Mouse (Mus musculus): ENCODE results near the gene Hoxc10. TPM values are rescaled to one million over a fixed set of nuclear protein-coding genes. Genes with fewer than 3 reads are reported as not detected.

The Hoxc10 gene
- polyA plus RNA-seq, 1 experiment from 2014 or later: not detected

DNA sequence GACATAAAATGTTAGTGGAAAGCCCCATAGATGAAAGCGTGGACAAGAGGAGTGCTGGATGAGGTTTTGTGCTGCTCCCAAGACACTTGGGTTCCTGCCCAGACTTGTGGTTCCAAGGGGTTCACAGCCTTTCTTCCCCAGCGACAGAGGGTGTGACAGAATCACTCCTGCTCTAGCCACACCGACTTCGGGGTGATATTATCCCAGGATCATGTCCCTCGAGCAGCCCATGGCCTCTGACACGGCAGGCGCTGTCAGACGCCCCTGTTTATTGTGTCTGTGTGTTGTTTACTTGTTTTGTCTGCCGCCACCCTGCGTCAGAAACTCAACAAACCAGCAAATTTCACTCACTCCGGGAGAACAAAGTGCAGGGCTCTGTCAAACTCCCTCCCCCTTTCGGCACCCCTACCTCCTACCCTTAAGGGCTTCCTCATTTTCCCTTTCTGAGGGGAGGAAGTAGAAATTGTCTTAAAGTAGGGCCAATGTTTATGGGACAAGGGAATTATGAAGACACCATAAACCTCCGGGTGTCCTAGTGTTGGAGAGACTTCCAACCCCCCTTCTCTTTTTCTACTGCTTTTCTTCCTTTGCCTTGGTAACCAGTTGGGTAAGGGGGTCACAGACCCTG is 36.3 kb downstream of the Hoxc10 start:
- no peak for ATAC-seq
- Histone ChIP-seq H3K4me3 (replicated peaks; ENCODE audit: low read length) (no peak overlapping the region), H3K36me3 (ENCODE audit: control insufficient read depth, insufficient read depth) (no peaks in the 10 kb centered on the region)

DNA sequence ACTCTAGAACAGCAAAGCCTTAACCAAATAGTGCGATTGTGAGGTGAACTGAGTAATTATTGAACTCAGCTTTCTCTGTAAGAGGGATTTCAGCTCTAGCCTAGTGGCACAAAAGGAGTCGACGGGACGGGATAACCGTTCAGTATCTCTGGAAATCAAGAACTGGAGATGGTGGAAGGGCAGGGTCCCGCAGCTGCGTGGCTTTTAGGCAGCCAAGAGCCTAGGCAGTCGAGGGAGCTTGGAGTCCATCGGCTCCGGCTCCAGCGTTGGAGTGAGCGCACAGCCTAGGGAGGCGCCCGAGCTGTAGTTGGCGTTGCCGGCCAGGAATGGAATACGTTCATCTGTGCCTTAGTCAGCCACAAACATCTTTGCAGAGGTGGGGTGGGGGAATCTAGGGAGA is 38.7 kb downstream of the Hoxc10 start:
- WGBS: under 1% methylated on average over 17 of the region's 17 CpGs
- Histone ChIP-seq H3K4me1 (replicated peaks; ENCODE audit: control insufficient read depth, insufficient read depth, low read length) (no peaks in the 10 kb centered on the region), H3K9me3 (ENCODE audit: control insufficient read depth, low read length) (no peaks in the 10 kb centered on the region), H3K36me3 (ENCODE audit: control insufficient read depth, insufficient read depth) (no peaks in the 10 kb centered on the region), H3K27ac (ENCODE audit: low read length) (no peak overlapping the region), H3K27me3 (replicated peaks; ENCODE audit: control insufficient read depth, insufficient read depth, low read length) (peaks cover 98% of the 10 kb centered on the region), H3K4me3 (replicated peaks; ENCODE audit: low read length) (no peak overlapping the region), H3K4me2 (ENCODE audit: low read length) (no peak overlapping the region), H3K9ac (replicated peaks; ENCODE audit: low read depth, low read length) (no peak overlapping the region)
- ATAC-seq: no peak

More for the DNA sequence above, 36.3 kb downstream of the Hoxc10 start:
- no peak overlapping the region for H3K27ac ChIP-seq (ENCODE audit: low read length)
- peaks cover 10% of the 10 kb centered on the region for H3K4me1 ChIP-seq (replicated peaks; ENCODE audit: control insufficient read depth, insufficient read depth, low read length)
- H3K27me3 ChIP-seq (replicated peaks; ENCODE audit: control insufficient read depth, insufficient read depth, low read length): peaks cover 98% of the 10 kb centered on the region
- 2% methylated on average over 13 of the region's 13 CpGs for WGBS
- no peak overlapping the region for H3K9ac ChIP-seq (replicated peaks; ENCODE audit: low read depth, low read length)
- no peak overlapping the region for H3K4me2 ChIP-seq (ENCODE audit: low read length)
- H3K9me3 ChIP-seq (ENCODE audit: control insufficient read depth, low read length): no peaks in the 10 kb centered on the region

DNA sequence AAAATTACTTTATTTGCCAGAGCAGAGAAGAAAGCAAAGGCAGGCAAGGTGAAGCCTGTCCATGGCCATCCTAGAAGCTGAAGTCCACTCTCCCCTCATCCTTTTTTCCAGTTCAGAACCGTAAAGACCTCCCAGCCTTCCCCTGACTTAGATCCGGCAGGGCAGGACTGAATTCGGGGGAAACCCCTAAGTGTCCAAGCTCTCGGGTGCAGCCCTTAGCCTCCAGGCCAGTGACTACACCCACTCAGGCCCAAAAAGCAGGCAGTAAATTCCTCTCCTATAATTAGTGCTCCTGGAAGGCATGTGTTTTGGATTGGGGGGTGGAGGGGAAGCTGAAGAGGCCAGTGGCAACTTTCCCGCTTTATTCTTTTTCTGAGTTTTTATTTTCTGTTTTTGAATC is 39.2 kb downstream of the Hoxc10 start:
- H3K9me3 ChIP-seq (ENCODE audit: control insufficient read depth, low read length): no peaks in the 10 kb centered on the region
- WGBS: 2% methylated on average over 5 of the region's 5 CpGs
- H3K4me3 ChIP-seq (replicated peaks; ENCODE audit: low read length): no peak overlapping the region
- H3K4me1 ChIP-seq (replicated peaks; ENCODE audit: control insufficient read depth, insufficient read depth, low read length): no peaks in the 10 kb centered on the region
- no peak overlapping the region for H3K9ac ChIP-seq (replicated peaks; ENCODE audit: low read depth, low read length)
- H3K36me3 ChIP-seq (ENCODE audit: control insufficient read depth, insufficient read depth): no peaks in the 10 kb centered on the region
- peaks cover 98% of the 10 kb centered on the region for H3K27me3 ChIP-seq (replicated peaks; ENCODE audit: control insufficient read depth, insufficient read depth, low read length)
- no peak overlapping the region for H3K4me2 ChIP-seq (ENCODE audit: low read length)
- no peak overlapping the region for H3K27ac ChIP-seq (ENCODE audit: low read length)
- no peak for ATAC-seq

DNA sequence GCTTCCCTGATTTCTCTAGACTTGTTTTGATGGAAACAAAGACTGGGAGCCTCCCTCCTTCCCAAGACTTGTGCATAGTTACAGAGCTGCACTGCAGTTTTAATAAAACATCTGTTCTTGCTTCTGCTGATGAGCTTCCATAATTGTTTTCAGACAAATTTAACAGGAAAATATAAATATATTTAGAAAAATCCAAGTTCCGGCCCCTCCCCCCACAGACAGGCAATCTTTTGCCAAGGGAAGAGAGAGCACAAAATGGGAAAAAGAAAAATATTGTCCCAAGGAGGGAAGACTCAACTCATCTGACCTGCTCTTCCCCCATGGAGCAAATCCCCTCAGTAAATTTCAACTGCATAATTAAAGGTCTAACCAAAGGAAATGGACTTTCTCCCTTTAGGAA is 39.7 kb downstream of the Hoxc10 start:
- H3K4me3 ChIP-seq (replicated peaks; ENCODE audit: low read length): no peak overlapping the region
- H3K27me3 ChIP-seq (replicated peaks; ENCODE audit: control insufficient read depth, insufficient read depth, low read length): peaks cover 98% of the 10 kb centered on the region
- H3K4me2 ChIP-seq (ENCODE audit: low read length): no peak overlapping the region
- H3K4me1 ChIP-seq (replicated peaks; ENCODE audit: control insufficient read depth, insufficient read depth, low read length): no peaks in the 10 kb centered on the region
- ATAC-seq: no peak
- H3K27ac ChIP-seq (ENCODE audit: low read length): no peak overlapping the region
- H3K9me3 ChIP-seq (ENCODE audit: control insufficient read depth, low read length): no peaks in the 10 kb centered on the region
- H3K9ac ChIP-seq (replicated peaks; ENCODE audit: low read depth, low read length): no peak overlapping the region
- WGBS: 10% methylated on average over 1 of the region's 1 CpGs
- H3K36me3 ChIP-seq (ENCODE audit: control insufficient read depth, insufficient read depth): no peaks in the 10 kb centered on the region

DNA sequence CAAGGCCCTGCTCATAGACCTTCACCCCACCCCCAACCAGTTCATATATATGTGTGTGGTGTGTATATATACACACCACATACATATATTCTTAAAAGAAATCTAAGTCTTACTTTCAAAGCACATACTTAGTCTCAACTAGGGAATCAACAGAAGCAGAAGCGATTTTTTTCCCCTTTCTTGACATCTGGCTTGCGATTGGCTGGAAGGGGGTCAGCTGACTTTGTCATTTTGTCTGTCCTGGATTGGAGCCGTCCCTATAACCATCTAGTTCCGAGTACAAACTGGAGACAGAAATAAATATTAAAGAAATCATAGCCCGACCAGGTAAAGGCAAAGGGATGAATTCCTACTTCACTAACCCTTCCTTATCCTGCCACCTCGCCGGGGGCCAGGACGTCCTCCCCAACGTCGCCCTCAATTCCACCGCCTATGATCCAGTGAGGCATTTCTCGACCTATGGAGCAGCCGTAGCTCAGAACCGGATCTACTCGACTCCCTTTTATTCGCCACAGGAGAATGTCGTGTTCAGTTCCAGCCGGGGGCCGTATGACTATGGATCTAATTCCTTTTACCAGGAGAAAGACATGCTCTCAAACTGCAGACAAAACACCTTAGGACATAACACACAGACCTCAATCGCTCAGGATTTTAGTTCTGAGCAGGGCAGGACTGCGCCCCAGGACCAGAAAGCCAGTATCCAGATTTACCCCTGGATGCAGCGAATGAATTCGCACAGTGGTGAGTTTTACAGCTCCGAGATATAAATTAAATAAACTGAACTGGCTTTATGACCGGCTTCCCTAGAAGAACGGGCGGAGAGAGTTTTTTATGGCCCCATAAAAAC is 42.9 kb downstream of the Hoxc10 start:
- no peak overlapping the region for H3K4me3 ChIP-seq (replicated peaks; ENCODE audit: low read length)
- H3K9ac ChIP-seq (replicated peaks; ENCODE audit: low read depth, low read length): no peak overlapping the region
- no peak for ATAC-seq
- H3K36me3 ChIP-seq (ENCODE audit: control insufficient read depth, insufficient read depth): no peaks in the 10 kb centered on the region
- H3K27ac ChIP-seq (ENCODE audit: low read length): no peak overlapping the region
- H3K4me1 ChIP-seq (replicated peaks; ENCODE audit: control insufficient read depth, insufficient read depth, low read length): peaks cover 6% of the 10 kb centered on the region
- H3K9me3 ChIP-seq (ENCODE audit: control insufficient read depth, low read length): no peaks in the 10 kb centered on the region
- WGBS: under 1% methylated on average over 27 of the region's 27 CpGs
- H3K4me2 ChIP-seq (ENCODE audit: low read length): no peak overlapping the region
- H3K27me3 ChIP-seq (replicated peaks; ENCODE audit: control insufficient read depth, insufficient read depth, low read length): peaks cover 95% of the 10 kb centered on the region

DNA sequence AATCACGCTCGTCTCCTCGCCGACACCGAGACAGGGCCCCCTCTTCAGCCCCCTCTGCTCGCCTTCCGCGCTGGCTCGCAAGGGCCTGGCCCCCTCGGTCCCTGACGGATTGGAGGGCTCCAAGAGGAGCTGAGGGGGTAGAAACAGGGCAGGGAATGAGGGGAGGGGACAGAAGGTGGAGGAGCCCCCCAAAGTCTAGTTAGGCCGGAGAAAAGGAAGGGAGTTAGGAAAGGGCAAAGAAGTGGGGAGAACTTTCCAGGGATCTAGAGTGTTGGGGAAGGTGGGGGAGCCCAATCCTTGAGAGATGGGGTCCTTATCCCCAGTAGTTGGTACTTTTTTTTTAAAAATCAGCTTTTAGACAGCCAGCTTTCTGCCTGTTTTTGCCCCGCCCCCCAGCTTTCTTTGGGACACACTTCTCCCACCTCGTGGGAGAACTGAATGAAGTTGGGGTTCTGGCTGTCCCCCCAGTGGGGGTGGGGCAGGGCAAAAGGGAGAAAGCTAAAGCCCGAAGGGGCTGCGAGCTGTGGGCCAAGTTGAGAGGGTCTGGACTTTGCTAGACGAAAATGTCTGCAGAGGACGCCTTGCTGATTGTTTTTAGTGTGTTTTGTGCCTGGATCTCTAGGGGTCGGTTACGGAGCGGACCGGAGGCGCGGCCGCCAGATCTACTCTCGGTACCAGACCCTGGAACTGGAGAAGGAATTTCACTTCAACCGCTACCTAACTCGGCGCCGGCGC is 43.7 kb downstream of the Hoxc10 start:
- WGBS: under 1% methylated on average over 31 of the region's 31 CpGs
- Histone ChIP-seq H3K4me2 (ENCODE audit: low read length) (no peak overlapping the region), H3K27me3 (replicated peaks; ENCODE audit: control insufficient read depth, insufficient read depth, low read length) (peaks cover 94% of the 10 kb centered on the region), H3K27ac (ENCODE audit: low read length) (no peak overlapping the region), H3K4me3 (replicated peaks; ENCODE audit: low read length) (no peak overlapping the region), H3K36me3 (ENCODE audit: control insufficient read depth, insufficient read depth) (no peaks in the 10 kb centered on the region), H3K9ac (replicated peaks; ENCODE audit: low read depth, low read length) (no peak overlapping the region), H3K4me1 (replicated peaks; ENCODE audit: control insufficient read depth, insufficient read depth, low read length) (peaks cover 6% of the 10 kb centered on the region), H3K9me3 (ENCODE audit: control insufficient read depth, low read length) (no peaks in the 10 kb centered on the region)
- ATAC-seq: no peak

DNA sequence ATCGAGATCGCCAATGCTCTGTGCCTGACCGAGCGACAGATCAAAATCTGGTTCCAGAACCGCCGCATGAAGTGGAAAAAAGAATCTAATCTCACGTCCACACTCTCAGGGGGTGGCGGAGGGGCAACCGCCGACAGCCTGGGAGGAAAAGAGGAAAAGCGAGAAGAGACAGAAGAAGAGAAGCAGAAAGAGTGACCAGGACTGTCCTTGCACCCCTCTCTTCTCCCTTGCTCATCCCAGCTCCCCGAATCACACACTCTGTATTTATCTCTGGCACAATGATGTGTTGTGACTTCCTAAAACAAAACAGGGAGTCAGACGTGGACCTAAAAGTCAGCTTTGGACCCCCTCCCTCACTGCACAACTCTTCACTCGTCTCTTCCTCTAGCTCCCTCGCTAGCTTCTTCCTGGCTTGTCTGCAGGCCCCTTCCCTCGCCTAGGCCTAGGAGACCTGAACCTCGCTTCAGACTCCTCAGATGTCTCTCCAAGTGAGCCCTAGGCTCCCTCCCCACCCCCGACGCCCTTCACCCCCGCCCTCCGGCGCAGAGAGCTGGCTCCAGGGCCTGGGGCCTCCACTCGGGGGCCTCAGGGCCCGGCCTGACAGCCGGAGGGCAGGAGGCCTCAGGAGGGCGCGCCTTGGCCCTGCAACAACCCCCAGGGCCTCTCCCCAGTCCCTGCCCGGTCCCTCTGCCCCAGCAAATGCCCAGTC is 44.4 kb downstream of the Hoxc10 start:
- H3K4me3 ChIP-seq (replicated peaks; ENCODE audit: low read length): no peak overlapping the region
- 1% methylated on average over 28 of the region's 28 CpGs for WGBS
- no peak overlapping the region for H3K4me2 ChIP-seq (ENCODE audit: low read length)
- no peaks in the 10 kb centered on the region for H3K9me3 ChIP-seq (ENCODE audit: control insufficient read depth, low read length)
- peaks cover 6% of the 10 kb centered on the region for H3K4me1 ChIP-seq (replicated peaks; ENCODE audit: control insufficient read depth, insufficient read depth, low read length)
- no peak overlapping the region for H3K9ac ChIP-seq (replicated peaks; ENCODE audit: low read depth, low read length)
- ATAC-seq: no peak
- peaks cover 93% of the 10 kb centered on the region for H3K27me3 ChIP-seq (replicated peaks; ENCODE audit: control insufficient read depth, insufficient read depth, low read length)
- H3K36me3 ChIP-seq (ENCODE audit: control insufficient read depth, insufficient read depth): no peaks in the 10 kb centered on the region
- H3K27ac ChIP-seq (ENCODE audit: low read length): no peak overlapping the region

DNA sequence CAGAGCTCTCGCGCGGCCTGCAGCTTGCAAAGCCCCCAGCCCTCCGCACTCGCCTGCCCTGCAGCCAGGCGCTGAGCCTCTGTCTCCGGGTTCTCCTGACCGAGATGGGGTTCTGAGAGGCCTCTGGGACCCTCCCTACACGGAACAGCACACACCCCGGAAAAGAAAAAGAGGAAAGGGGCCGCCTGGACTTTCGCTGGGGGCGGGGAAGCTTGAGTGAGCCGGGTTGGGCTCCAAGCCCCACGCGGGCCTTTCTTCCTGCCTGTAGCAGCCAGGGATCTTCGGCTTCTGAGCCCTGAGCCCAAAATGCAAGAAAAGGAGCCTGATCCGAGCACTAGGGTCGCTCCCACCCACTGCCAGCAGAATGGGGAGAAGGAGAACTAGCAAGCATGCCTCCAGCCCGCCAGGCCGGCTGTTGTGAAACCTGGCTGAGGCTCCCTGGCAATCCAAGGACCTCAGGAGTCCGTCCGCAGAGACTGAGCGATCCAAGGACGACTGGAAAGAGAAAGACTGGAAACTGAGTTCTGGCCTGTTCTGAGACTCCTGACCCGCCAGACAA is 45.4 kb downstream of the Hoxc10 start:
- whole genome bisulfite sequencing: 1% methylated on average over 26 of the region's 26 CpGs
- Histone ChIP-seq H3K27me3 (replicated peaks; ENCODE audit: control insufficient read depth, insufficient read depth, low read length) (peaks cover 93% of the 10 kb centered on the region), H3K4me3 (replicated peaks; ENCODE audit: low read length) (no peak overlapping the region), H3K36me3 (ENCODE audit: control insufficient read depth, insufficient read depth) (no peaks in the 10 kb centered on the region), H3K27ac (ENCODE audit: low read length) (no peak overlapping the region), H3K4me1 (replicated peaks; ENCODE audit: control insufficient read depth, insufficient read depth, low read length) (peaks cover 6% of the 10 kb centered on the region), H3K4me2 (ENCODE audit: low read length) (no peak overlapping the region), H3K9me3 (ENCODE audit: control insufficient read depth, low read length) (no peaks in the 10 kb centered on the region), H3K9ac (replicated peaks; ENCODE audit: low read depth, low read length) (no peak overlapping the region)
- ATAC-seq: no peak

All from forebrain, embryonic 16.5 days (tissue).